Mouse (Mus musculus) bone marrow, adult 2 months (tissue): Measurements from ENCODE around the gene Gm20441.

Experiments
- CTCF ChIP-seq: fragments of 200-500 bp; IDR thresholded peaks from 2 replicates; pipeline ENCODE4 v1.5.1; 2011; ENCODE audit warnings: low read length, control low read depth; ENCODE audit not compliant: control insufficient read depth, insufficient read depth
- POLR2A ChIP-seq: fragments of 200-500 bp; IDR thresholded peaks from 2 replicates; pipeline ENCODE4 v1.6.1; 2011; ENCODE audit warnings: low read depth, mild to moderate bottlenecking, control low read depth, low read length, borderline replicate concordance; ENCODE audit not compliant: control insufficient read depth

DNA sequence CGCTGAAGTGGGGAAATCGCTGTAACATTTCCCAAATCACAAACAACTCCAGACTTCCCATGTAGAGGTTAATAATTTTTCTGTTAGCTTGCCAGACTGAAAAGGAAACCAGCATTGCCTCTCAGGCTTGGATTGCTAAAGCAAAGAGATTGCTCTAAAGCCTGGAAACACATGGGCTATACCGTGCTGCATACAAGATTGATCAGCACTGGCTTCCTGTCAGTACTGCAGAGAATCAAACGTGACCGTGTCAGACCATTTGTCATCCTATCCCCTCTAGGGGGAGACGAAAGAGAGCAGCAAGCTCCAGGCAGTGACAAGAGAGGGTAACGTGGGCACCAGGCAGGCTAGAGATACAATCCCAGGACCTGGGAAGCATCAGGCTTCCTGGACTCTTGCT is 10.0 kb upstream of the Gm20441 start:
- TF ChIP-seq POLR2A (no peak), CTCF (peak; percentile 2; the same call in 1 of the 2 replicates)
